Mouse (Mus musculus): ENCODE data around the gene Arglu1. TPM values are rescaled to one million over a fixed set of nuclear protein-coding genes. Genes with fewer than 3 reads are reported as not detected.

The Arglu1 gene
- 100 to 1,000 TPM in 1 of 4 experiments, 10 to 100 TPM in 3; 83.0 to 105 (median 89.5) TPM for total RNA-seq (2022)

GRCm38 (mm10) chr8:8690146-8691092 lies at the start of gene Arglu1:
Gene Arglu1 (minus strand): TSS chr8:8690521.
- DNase-seq (ENCODE audit: low spot score in 2 of 2): peak; percentile 91 to 95

DNA sequence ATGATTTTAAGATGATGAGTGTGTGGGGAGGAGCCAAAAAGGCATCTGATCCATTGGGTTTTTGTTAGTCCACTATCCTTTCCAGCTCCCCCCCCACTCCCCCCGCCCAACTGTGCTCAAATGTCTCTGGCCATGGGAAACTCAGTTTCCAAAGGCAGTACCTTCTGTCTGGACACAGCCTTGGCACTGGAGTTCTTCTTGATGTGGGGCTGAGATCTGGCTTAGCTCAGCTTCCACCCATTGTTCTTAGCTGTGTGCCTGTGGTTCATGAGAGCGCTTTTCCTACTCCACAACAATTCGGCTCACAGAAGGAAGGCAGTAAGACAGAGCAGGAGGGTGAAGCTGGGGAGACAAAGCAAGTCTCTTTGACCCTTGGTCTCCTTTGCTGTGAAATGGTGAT lies 47.0 kb upstream of the Arglu1 start:
- no peak for DNase-seq (ENCODE audit: low spot score in 2 of 2)

GRCm38 (mm10) chr8:8736826-8737225 lies 46.5 kb upstream of the Arglu1 start:
- no peak for DNase-seq (ENCODE audit: low spot score in 2 of 2)

GRCm38 (mm10) chr8:8733804-8734203 lies 43.5 kb upstream of the Arglu1 start:
- DNase-seq (ENCODE audit: low spot score in 2 of 2): no peak

DNA sequence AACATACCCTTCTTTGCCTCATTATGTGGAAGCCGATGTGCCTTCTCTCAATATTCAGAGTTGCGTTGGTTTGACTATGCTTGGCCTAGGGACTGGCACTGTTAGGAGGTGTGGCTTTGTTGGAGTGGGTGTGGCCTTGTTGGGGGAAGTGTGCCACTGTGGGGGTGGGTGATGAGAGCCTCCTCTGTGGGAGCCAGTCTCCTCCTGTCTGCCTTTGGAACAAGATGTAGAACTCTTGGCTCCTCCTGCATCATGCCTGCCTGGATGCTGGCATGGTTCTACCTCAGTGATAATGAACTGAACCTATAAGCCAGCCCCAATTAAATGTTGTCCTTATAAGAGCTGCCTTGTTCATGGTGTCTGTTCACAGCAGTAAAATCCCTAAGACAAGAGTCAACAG lies 38.3 kb upstream of the Arglu1 start:
- no peak for DNase-seq (ENCODE audit: low spot score in 2 of 2)

DNA sequence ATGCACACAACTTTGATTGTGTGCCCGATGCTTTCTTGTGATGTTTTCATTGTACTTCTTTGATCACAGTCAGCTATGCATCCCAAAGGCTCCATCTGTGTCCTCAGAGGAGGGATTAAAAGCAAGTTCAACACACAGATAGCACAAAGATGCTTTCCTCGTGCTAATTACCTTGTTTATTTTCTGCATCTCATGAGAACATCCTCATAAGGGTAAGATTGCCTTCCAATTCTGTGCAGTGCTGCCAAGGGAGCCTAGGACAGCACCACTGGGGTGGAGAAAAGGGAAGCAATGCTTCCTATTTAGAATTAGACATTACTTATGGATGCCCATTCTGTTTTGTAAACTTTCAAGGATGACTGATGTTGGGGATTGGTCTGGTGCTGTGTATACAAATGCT lies 36.2 kb upstream of the Arglu1 start:
- DNase-seq (ENCODE audit: low spot score in 2 of 2): no peak

DNA sequence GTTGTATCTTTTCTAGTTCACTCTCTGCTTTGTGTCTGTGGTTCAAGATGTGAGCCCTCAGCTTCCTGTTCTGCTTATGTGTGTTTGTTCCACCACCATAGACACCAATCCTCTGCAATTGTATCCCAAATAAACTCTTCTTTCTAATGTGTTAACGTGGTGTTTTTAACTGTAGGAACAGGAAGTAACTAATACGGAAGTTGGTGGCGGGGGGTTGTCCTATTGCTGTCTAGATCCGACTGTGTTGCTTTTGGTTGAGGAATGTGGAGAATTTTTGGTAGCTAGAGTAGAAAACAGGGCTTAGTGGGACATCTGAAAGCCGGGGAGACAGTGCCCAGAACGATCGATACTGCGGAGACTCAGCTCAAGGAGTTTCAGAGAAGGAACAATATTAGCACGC lies 14.5 kb upstream of the Arglu1 start:
- no peak for DNase-seq (ENCODE audit: low spot score in 2 of 2)

DNA sequence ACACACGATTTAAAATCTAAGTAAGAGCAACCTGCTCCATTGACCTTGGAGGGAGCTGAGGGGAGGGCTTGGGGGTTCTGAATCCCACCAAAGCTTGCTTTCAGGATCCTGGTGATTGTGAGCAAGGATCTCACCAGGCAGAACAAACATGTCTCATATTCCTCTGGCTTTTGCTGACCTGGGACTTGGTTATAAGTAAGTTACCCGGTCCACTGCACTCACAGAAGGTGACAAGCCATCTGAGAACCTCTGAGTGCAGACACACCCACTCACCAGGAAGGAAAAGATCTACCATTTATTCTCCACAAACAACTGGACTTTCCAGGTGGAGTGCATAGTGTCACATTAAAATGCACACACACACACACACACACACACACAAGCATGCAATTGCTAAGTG lies 13.3 kb upstream of the Arglu1 start:
- no peak for DNase-seq (ENCODE audit: low spot score in 2 of 2)

GRCm38 (mm10) chr8:8700821-8701220 lies 10.5 kb upstream of the Arglu1 start:
- DNase-seq (ENCODE audit: low spot score in 2 of 2): no peak

- no peak for DNase-seq (ENCODE audit: low spot score in 2 of 2)
Measured at GRCm38 (mm10) chr8:8700229-8700628, 9.9 kb upstream of the Arglu1 start.

DNA sequence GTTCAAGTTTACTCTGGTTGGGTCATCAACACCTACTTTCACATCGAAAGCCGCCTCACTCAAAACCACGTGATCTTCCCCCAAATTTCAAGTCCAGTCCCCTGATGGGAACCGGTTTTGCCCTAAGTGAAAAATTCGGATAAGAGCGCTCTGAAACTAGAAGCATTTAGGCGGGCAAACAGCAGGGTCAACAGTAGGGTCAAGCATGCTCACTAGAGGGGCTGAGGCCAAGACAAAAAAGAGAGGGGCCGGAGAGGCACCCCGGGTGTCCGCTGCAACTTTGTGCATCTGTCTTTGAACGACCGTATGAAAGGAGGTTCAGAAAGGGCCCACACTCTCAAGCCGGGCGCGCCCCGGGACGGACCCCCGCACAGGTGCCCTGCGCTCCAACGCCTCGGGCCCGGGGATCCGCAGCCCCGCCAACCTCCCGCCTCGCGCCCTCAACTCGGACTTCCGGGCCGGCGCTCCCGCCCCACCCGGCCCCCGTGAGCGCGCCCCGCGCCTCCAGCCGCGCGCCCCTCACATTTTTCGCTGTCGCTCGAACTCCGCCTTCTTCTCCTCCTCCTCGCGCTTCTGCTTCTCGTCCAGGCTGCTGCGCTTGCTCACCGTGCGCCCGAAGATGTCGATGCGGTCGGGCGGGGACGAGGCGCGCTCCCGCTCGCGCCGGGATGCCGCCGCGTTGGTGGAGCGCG lies 721 bp downstream of the Arglu1 start:
- DNase-seq (ENCODE audit: low spot score in 2 of 2): peak; percentile 32 to 70

- DNase-seq (ENCODE audit: low spot score in 2 of 2): no peak
Measured at GRCm38 (mm10) chr8:8688823-8689453, 1.4 kb downstream of the Arglu1 start.

GRCm38 (mm10) chr8:8685517-8685916 lies 4.8 kb downstream of the Arglu1 start:
- no peak for DNase-seq (ENCODE audit: low spot score in 2 of 2)

- no peak for DNase-seq (ENCODE audit: low spot score in 2 of 2)
Measured at GRCm38 (mm10) chr8:8682697-8683096, 7.6 kb downstream of the Arglu1 start.

DNA sequence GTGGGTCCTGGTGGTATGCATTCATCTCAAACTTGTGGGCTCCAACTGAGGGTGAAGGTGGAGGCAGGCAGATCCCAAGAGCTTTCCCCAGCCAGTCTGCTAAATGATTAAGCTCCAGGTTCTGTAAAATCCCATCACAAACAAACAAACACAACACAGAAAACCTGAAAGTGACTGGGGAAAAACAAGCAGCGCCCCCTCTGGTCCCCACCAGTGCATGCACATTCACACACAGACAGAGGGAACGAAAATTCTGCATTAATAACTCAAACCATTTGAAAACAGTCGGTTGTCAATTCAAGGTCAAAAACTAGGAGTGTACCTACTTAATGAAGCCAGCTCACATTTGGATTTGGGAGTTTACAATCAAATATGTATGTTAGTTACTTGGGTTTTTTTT lies 12.1 kb downstream of the Arglu1 start:
- no peak for DNase-seq (ENCODE audit: low spot score in 2 of 2)

DNA sequence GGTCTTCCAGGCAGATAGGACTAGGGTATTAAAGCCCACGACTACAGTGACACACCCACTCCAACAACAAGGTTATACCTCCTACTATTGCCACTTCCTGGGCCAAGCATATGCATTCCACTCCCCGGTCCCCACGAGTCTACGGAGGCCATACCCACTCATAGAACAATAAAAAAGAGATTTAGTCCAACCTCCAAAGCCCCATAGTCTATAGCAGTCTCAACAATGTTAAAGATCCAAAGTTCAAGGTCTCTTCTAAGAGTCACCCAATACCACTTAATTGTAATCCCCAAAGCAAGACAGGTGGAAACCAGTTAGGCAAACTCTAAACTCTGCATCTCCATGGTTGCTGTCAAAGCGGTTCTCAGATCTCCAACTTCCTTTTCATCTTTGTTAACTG lies 15.5 kb downstream of the Arglu1 start:
- DNase-seq (ENCODE audit: low spot score in 2 of 2): no peak

GRCm38 (mm10) chr8:8661759-8662138 lies 28.6 kb downstream of the Arglu1 start:
- peak; percentile 76 to 98 for DNase-seq (ENCODE audit: low spot score in 2 of 2)

GRCm38 (mm10) chr8:8661103-8661758 lies 29.1 kb downstream of the Arglu1 start, which contains the start of gene Efnb2:
Gene Efnb2 (minus strand): TSS chr8:8661242.
- DNase-seq (ENCODE audit: low spot score in 2 of 2): peak; percentile 93 to 98

DNA sequence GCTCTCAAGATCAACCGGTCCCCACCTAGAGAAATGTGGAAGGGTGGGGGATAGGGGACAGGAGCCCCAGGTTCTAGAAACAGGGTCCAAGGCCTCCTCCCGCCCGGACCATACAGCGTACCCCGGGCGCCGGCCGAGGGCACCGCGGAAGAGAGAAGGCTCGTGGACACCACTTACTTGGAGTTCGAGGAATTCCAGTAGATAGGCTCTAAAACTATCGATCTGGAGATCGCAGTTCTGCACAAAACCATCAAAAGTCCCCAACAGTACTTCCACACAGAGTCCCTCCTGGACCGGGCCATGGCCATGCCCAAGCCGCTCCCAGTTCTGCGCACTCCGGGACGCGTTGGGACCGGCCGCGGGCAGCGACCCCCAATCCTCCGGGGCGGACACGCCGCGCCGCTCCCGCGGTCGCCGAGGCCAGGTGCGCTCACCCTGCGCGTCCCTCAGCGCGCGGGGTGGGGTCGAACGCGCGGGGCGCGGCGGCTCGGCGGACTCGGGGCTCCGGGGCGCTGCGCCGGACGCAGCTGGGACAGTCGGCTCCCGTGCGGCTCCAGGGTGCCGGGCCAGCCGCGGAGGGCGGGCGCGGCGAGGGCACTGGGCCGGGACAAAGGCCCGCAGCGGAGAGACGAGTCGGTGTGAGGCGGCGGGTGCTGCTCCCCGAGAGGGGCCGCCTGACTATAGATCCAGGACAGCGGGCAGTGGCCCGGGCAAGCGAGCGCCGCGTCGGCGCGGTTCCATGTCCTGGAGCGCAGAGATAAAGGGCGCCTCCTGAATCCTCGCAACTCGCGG lies 29.8 kb downstream of the Arglu1 start:
- DNase-seq (ENCODE audit: low spot score in 2 of 2): no peak

- no peak for DNase-seq (ENCODE audit: low spot score in 2 of 2)
Measured at GRCm38 (mm10) chr8:8659503-8660306, 30.6 kb downstream of the Arglu1 start.

All from left cerebral cortex, adult 8-10 months (tissue).